Mouse (Mus musculus): ENCODE measurements around the gene Olfr859.
"Not testable (repeated sequence)": the region's sequence is repeated elsewhere in the genome, so short reads cannot be mapped to it uniquely, and the experiment has no call there.

Olfr859 gene

GRCm38 (mm10) chr9:19804606-19805005 lies at the start of gene Olfr859:
Olfr859 (plus strand) TSS chr9:19804906.
- DNase-seq = not testable (repeated sequence)

DNA sequence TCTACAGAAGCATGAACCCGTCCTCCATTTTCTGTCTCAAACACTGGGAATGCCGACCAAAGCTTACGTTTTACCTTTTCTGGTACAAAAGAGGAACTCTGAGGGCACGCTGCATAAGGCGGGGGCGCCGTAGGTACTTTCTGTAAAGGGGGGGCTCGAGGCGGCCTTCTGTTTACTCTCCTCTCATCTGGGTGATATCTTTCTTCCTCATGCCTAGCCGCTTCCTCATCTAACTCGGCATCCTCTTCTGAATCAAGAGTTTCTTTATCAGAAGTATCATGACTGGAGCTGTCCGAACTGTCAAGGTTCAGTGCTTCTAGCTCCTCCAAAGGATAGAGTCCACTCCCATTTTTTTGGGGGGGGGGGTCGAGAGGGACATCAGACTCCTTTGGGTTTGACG lies 35.6 kb upstream of the Olfr859 start:
- DNase-seq = no peak

- no peak for DNase-seq
Measured at GRCm38 (mm10) chr9:19769701-19770100, 35.0 kb upstream of the Olfr859 start.

DNA sequence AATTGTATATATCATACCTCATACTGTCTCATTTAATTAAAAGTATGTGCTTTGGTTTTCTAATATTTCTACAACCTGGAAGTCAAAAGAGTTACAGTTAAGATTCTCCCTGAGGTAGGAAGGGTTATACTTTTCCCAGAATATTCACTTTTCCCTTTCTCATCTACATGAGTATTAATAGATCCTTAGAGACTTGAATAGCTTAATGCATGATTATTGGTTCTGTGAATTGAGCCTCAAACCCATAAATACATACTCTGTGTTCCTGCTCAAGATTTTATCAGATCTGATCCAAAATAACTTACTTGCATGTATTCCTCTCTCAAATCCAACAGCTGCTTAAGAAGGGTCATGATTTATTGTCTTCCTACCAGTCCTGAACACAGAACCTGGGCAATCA lies 24.7 kb upstream of the Olfr859 start, which contains the start of gene Olfr58:
Gene Olfr58, plus strand, starts transcription at position 301 of the 400 bp plus-strand sequence.
- no peak for DNase-seq

DNA sequence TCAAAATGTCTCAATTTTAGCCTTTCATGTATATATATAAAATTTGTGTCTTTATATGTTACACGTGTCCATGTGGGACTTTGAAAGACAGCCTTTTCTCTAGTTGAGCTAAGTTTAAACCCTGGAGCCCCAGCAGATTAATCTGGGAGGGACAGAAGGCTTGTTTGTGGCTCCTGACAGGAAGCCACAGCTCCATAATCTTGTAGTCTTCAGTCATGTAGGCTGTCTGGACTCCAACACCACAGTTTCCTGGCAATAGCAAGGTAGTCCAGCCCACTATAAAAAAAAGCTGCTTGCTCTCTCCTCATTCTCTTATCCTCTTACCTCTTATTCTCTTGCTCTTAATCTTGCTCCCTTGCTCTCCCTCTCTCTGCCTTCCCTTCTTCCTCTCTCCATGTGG lies 1.7 kb upstream of the Olfr859 start:
- no peak for DNase-seq

DNA sequence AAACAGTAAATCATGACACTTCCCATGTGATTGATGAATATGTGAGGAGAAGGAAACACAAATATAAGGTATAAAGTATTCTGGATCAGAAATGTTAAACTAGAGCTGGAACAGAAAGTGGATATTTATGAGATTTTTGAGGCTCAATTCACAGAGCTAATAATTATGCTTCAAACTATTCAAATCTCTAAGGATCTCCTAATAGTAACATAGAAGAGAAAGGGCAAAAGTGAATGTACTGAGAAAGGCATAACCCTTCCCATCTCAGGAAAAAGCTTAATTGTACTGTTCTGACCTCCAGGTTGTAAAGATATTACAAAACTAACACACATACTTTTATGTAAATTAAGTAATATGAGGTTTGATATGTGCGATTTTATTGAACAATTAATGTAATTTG lies 44.9 kb downstream of the Olfr859 start, which contains the start of gene Olfr860:
Gene Olfr860, minus strand, starts transcription at position 101 of the 400 bp plus-strand sequence.
- no peak for DNase-seq
